ENCODE assay signal across 29 mouse cellular contexts in genomic region chr2:172291755-172292524, GRCm38 (mm10). TPM values are rescaled to one million over a fixed set of nuclear protein-coding genes. Genes with fewer than 3 reads are reported as not detected.
DNase-seq lines count a peak whose midpoint lies in the region; ATAC-seq and TF ChIP-seq lines count a peak whose summit lies in the region.
"Had no signal": no experiment of that assay in that cellular context is flagged by ENCODE, and none has a peak within 500 bp of the region (broad histone marks: within the 10 kb centered on the region; RNA-seq: fewer than 3 reads in every experiment).

No protein-coding gene starts in this region.

- no peak for DNase-seq in forebrain, postnatal 0 days
- DNase-seq in hindbrain, embryonic 14.5 days (ENCODE audit: low spot score): no peak
- DNase-seq in embryo, embryonic 11 days: no peak
- no peak for DNase-seq in adrenal gland, postnatal 14 days
- DNase-seq: B cell, adult 2 months; cerebellum, adult 18-20 months; cerebellum, postnatal 14 days; kidney, postnatal 25 days; lung, adult 18-20 months; lung, postnatal 10 days; thymus, adult 2 months; thymus, postnatal 4 days had no signal

- peaks cover 32% of the 10 kb centered on the region for H3K4me1 ChIP-seq in forebrain, embryonic 13.5 days
- H3K4me1 ChIP-seq in forebrain, postnatal 0 days (ENCODE audit: insufficient read depth): no peaks in the 10 kb centered on the region; the same call in 1 of the 2 replicates
- H3K4me1 ChIP-seq in hindbrain, embryonic 13.5 days (replicated peaks): peaks cover 13% of the 10 kb centered on the region; the same call in 1 of the 2 replicates
- H3K4me1 ChIP-seq in hindbrain, embryonic 14.5 days (replicated peaks; ENCODE audit: control insufficient read depth, insufficient read depth, low read length): no peaks in the 10 kb centered on the region; the same call in 1 of the 2 replicates
- H3K4me1 ChIP-seq in ES-Bruce4 (ENCODE audit: control insufficient read depth, insufficient read depth, low read length): peaks cover 10% of the 10 kb centered on the region
- H3K4me1 ChIP-seq in liver, embryonic 16.5 days (ENCODE audit: control insufficient read depth, low read depth, low read length): peaks cover 45% of the 10 kb centered on the region
- H3K4me1 ChIP-seq: embryonic facial prominence, embryonic 12.5 days had no signal

- no peak overlapping the region for H3K4me2 ChIP-seq in forebrain, embryonic 13.5 days
- no peak overlapping the region for H3K4me2 ChIP-seq in forebrain, postnatal 0 days (ENCODE audit: low read depth)
- H3K4me2 ChIP-seq in hindbrain, embryonic 13.5 days: no peak overlapping the region
- no peak overlapping the region for H3K4me2 ChIP-seq in hindbrain, embryonic 14.5 days (replicated peaks)
- H3K4me2 ChIP-seq in liver, embryonic 16.5 days (ENCODE audit: low read depth, low read length): peak overlapping the region; percentile 69
- H3K4me2 ChIP-seq: embryonic facial prominence, embryonic 12.5 days; heart, embryonic 12.5 days; midbrain, embryonic 11.5 days; neural tube, embryonic 15.5 days had no signal

- ATAC-seq in forebrain, embryonic 13.5 days: no peak
- ATAC-seq in forebrain, postnatal 0 days: no peak
- no peak for ATAC-seq in hindbrain, embryonic 13.5 days (ENCODE audit: low FRiP score)
- no peak for ATAC-seq in hindbrain, embryonic 14.5 days (ENCODE audit: low FRiP score)
- no peak for ATAC-seq in liver, embryonic 16.5 days (ENCODE audit: low read depth)
- ATAC-seq: intestine, postnatal 0 days had no signal

- WGBS in forebrain, embryonic 13.5 days: 94% methylated on average over 14 of the region's 14 CpGs
- WGBS in forebrain, postnatal 0 days: 94% methylated on average over 14 of the region's 14 CpGs
- WGBS in hindbrain, embryonic 13.5 days: 90% methylated on average over 14 of the region's 14 CpGs
- 91% methylated on average over 14 of the region's 14 CpGs for WGBS in hindbrain, embryonic 14.5 days
- 83% methylated on average over 14 of the region's 14 CpGs for WGBS in liver, embryonic 16.5 days (ENCODE audit: insufficient replicate concordance)

- no peak overlapping the region for H3K4me3 ChIP-seq in forebrain, embryonic 13.5 days
- no peak overlapping the region for H3K4me3 ChIP-seq in forebrain, postnatal 0 days (ENCODE audit: low read depth, low read length)
- no peak overlapping the region for H3K4me3 ChIP-seq in hindbrain, embryonic 13.5 days
- H3K4me3 ChIP-seq in hindbrain, embryonic 14.5 days (replicated peaks; ENCODE audit: low read length): no peak overlapping the region
- peak overlapping the region; percentile 64 for H3K4me3 ChIP-seq in ES-Bruce4 (ENCODE audit: low read depth, low read length)
- no peak overlapping the region for H3K4me3 ChIP-seq in liver, embryonic 16.5 days (ENCODE audit: low read depth, low read length)
- H3K4me3 ChIP-seq: embryonic facial prominence, embryonic 12.5 days; heart, embryonic 12.5 days; layer of hippocampus, adult 2 months; neural tube, embryonic 15.5 days had no signal

- no peaks in the 10 kb centered on the region for H3K27me3 ChIP-seq in forebrain, embryonic 13.5 days
- H3K27me3 ChIP-seq in forebrain, postnatal 0 days (ENCODE audit: insufficient read depth, low read length): no peaks in the 10 kb centered on the region
- 0 out of 2 replicates have a peak, but pooled peaks cover 2% of the 10 kb centered on the region for H3K27me3 ChIP-seq in hindbrain, embryonic 13.5 days
- no peaks in the 10 kb centered on the region for H3K27me3 ChIP-seq in hindbrain, embryonic 14.5 days (ENCODE audit: control insufficient read depth, insufficient read depth, low read length)
- no peaks in the 10 kb centered on the region for H3K27me3 ChIP-seq in ES-Bruce4 (ENCODE audit: control insufficient read depth, insufficient read depth, low read length, poor library complexity, severe bottlenecking)
- H3K27me3 ChIP-seq in liver, embryonic 16.5 days (ENCODE audit: control insufficient read depth, insufficient read depth, low read depth, low read length): no peaks in the 10 kb centered on the region
- H3K27me3 ChIP-seq: embryonic facial prominence, embryonic 12.5 days; heart, embryonic 12.5 days; neural tube, embryonic 15.5 days had no signal

- no peaks in the 10 kb centered on the region for H3K9me3 ChIP-seq in forebrain, embryonic 13.5 days (replicated peaks)
- H3K9me3 ChIP-seq in forebrain, postnatal 0 days (ENCODE audit: low read length): no peaks in the 10 kb centered on the region
- no peaks in the 10 kb centered on the region for H3K9me3 ChIP-seq in hindbrain, embryonic 13.5 days
- H3K9me3 ChIP-seq in hindbrain, embryonic 14.5 days (ENCODE audit: control insufficient read depth, low read length): no peaks in the 10 kb centered on the region
- H3K9me3 ChIP-seq in ES-Bruce4 (replicated peaks; ENCODE audit: control insufficient read depth, insufficient read depth, low read length, poor library complexity, severe bottlenecking): no peaks in the 10 kb centered on the region
- no peaks in the 10 kb centered on the region for H3K9me3 ChIP-seq in liver, embryonic 16.5 days (replicated peaks; ENCODE audit: control insufficient read depth, low read length)
- H3K9me3 ChIP-seq: embryonic facial prominence, embryonic 12.5 days; heart, embryonic 12.5 days; neural tube, embryonic 15.5 days had no signal

- H3K36me3 ChIP-seq in forebrain, embryonic 13.5 days (ENCODE audit: poor library complexity, severe bottlenecking): no peaks in the 10 kb centered on the region
- H3K36me3 ChIP-seq in forebrain, postnatal 0 days (ENCODE audit: insufficient read depth): no peaks in the 10 kb centered on the region
- no peaks in the 10 kb centered on the region for H3K36me3 ChIP-seq in hindbrain, embryonic 13.5 days
- no peaks in the 10 kb centered on the region for H3K36me3 ChIP-seq in hindbrain, embryonic 14.5 days (replicated peaks; ENCODE audit: control insufficient read depth, insufficient read depth)
- no peaks in the 10 kb centered on the region for H3K36me3 ChIP-seq in ES-Bruce4 (ENCODE audit: control insufficient read depth, insufficient read depth, low read length, poor library complexity, severe bottlenecking)
- no peaks in the 10 kb centered on the region for H3K36me3 ChIP-seq in liver, embryonic 16.5 days (ENCODE audit: control insufficient read depth, insufficient read depth)
- H3K36me3 ChIP-seq: embryonic facial prominence, embryonic 12.5 days; heart, embryonic 12.5 days; neural tube, embryonic 15.5 days had no signal

- no peak overlapping the region for H3K9ac ChIP-seq in forebrain, embryonic 13.5 days
- no peak overlapping the region for H3K9ac ChIP-seq in forebrain, postnatal 0 days
- no peak overlapping the region for H3K9ac ChIP-seq in hindbrain, embryonic 13.5 days
- no peak overlapping the region for H3K9ac ChIP-seq in hindbrain, embryonic 14.5 days
- H3K9ac ChIP-seq in ES-Bruce4 (ENCODE audit: low read depth, poor library complexity, severe bottlenecking): no peak overlapping the region
- H3K9ac ChIP-seq in liver, embryonic 16.5 days (ENCODE audit: low read depth, low read length): peak overlapping the region; percentile 63
- H3K9ac ChIP-seq: embryonic facial prominence, embryonic 12.5 days; heart, embryonic 12.5 days; neural tube, embryonic 15.5 days had no signal

- TF ChIP-seq CTCF in forebrain, postnatal 0 days (IDR thresholded peaks at IDR 0.05; ENCODE audit: low read depth): no peak
- no peak for TF ChIP-seq CTCF in ES-Bruce4 (IDR thresholded peaks at IDR 0.05; ENCODE audit: low read depth, low read length)

- no peak for TF ChIP-seq POLR2A in ES-Bruce4 (IDR thresholded peaks at IDR 0.05; ENCODE audit: insufficient read depth, low read length)

- no peak for TF ChIP-seq EP300 in ES-Bruce4 (IDR thresholded peaks at IDR 0.05; ENCODE audit: insufficient read depth, low read depth, low read length)

- peak overlapping the region; percentile 60; the same call in 1 of the 2 replicates for H3K27ac ChIP-seq in forebrain, embryonic 13.5 days
- no peak overlapping the region for H3K27ac ChIP-seq in forebrain, postnatal 0 days (ENCODE audit: low read depth, low read length)
- H3K27ac ChIP-seq in hindbrain, embryonic 13.5 days: peak overlapping the region; percentile 81; the same call in 1 of the 2 replicates
- no peak overlapping the region for H3K27ac ChIP-seq in hindbrain, embryonic 14.5 days
- no peak overlapping the region for H3K27ac ChIP-seq in ES-Bruce4 (ENCODE audit: insufficient read depth, low read length)
- H3K27ac ChIP-seq in liver, embryonic 16.5 days (ENCODE audit: low read length): peak overlapping the region; percentile 97
- H3K27ac ChIP-seq: embryonic facial prominence, embryonic 12.5 days; layer of hippocampus, adult 2 months; stomach, postnatal 0 days had no signal

RNA-seq across cellular contexts. Expression of gene Mc3r, which starts 43.6 kb away (rescaled TPM):
- 0.10 and 0.15 TPM in 2 replicates for polyA plus RNA-seq in forebrain, embryonic 13.5 days (2015; fragmentation: Nextera tagmentation; extraction: Ambion mirVana)
- total RNA-seq in forebrain, postnatal 0 days (2014; rRNA removed): 0.31 and 0.86 TPM in 2 replicates
- polyA plus RNA-seq in forebrain, postnatal 0 days (2015; fragmentation: Nextera tagmentation; extraction: Ambion mirVana): 0.29 and 0.53 TPM in 2 replicates
- polyA plus RNA-seq in hindbrain, embryonic 13.5 days (2015; fragmentation: Nextera tagmentation; extraction: Ambion mirVana): 0.06 TPM in 2 replicates
- polyA plus RNA-seq in hindbrain, embryonic 14.5 days (2014; fragmentation: Nextera tagmentation; extraction: Ambion mirVana): 0.15 and 0.30 TPM in 2 replicates
- polyA plus RNA-seq in ES-Bruce4 (2011; ENCODE audit: insufficient read depth, insufficient read length, low read depth, missing spikeins): not detected in 2 replicates
- polyA plus RNA-seq in liver, embryonic 16.5 days (2015; fragmentation: Nextera tagmentation; extraction: Ambion mirVana): 0.04 and 0.06 TPM in 2 replicates
- total RNA-seq in adrenal gland, postnatal 14 days (2021): not detected in 2 replicates
- total RNA-seq: gastrocnemius, adult 18-20 months; gastrocnemius, postnatal 4 days; heart, postnatal 25 days; layer of hippocampus, adult 2 months had no signal
- polyA plus RNA-seq: embryonic facial prominence, embryonic 12.5 days; heart, embryonic 12.5 days; intestine, postnatal 0 days; kidney, embryonic 14.5 days; limb, embryonic 11.5 days; midbrain, embryonic 11.5 days; small intestine, adult 2 months; stomach, postnatal 0 days; thymus, adult 2 months had no signal

RNA-seq across cellular contexts. Expression of gene Fam210b, which starts 53.4 kb away (rescaled TPM):
- polyA plus RNA-seq in forebrain, embryonic 13.5 days (2015; fragmentation: Nextera tagmentation; extraction: Ambion mirVana): 39.5 and 41.9 TPM in 2 replicates
- total RNA-seq in forebrain, postnatal 0 days (2014; rRNA removed): 14.9 and 17.5 TPM in 2 replicates
- 43.5 and 49.3 TPM in 2 replicates for polyA plus RNA-seq in forebrain, postnatal 0 days (2015; fragmentation: Nextera tagmentation; extraction: Ambion mirVana)
- polyA plus RNA-seq in hindbrain, embryonic 13.5 days (2015; fragmentation: Nextera tagmentation; extraction: Ambion mirVana): 25.8 and 27.1 TPM in 2 replicates
- polyA plus RNA-seq in hindbrain, embryonic 14.5 days (2014; fragmentation: Nextera tagmentation; extraction: Ambion mirVana): 17.9 and 18.5 TPM in 2 replicates
- polyA plus RNA-seq in ES-Bruce4 (2011; ENCODE audit: insufficient read depth, insufficient read length, low read depth, missing spikeins): 5.7 and 6.9 TPM in 2 replicates
- 136 and 144 TPM in 2 replicates for polyA plus RNA-seq in liver, embryonic 16.5 days (2015; fragmentation: Nextera tagmentation; extraction: Ambion mirVana)
- total RNA-seq in adrenal gland, postnatal 14 days (2021): 17.1 and 26.9 TPM in 2 replicates

Comparison
In these comparisons a context has a peak if more than half of its experiments do, and no peak if none do; other contexts are left out.
1. H3K27ac ChIP-seq: peak in forebrain, embryonic 13.5 days (single experiment), hindbrain, embryonic 13.5 days (single experiment) and liver, embryonic 16.5 days (single experiment); none in forebrain, postnatal 0 days (single experiment), hindbrain, embryonic 14.5 days (single experiment) and ES-Bruce4 (single experiment).